Mouse (Mus musculus) forebrain, embryonic 14.5 days (tissue): ENCODE data around the gene Zfp277. TPM values are rescaled to one million over a fixed set of nuclear protein-coding genes. Genes with fewer than 3 reads are reported as not detected.

ENCODE experiments used
- ATAC-seq: fragments of 200-750 bp; cut with Nextera tagmentation; 2 replicates; pipeline ENCODE4 v1.8.0; 2017; ENCODE audit warnings: mild to moderate bottlenecking, moderate library complexity
- DNase-seq: peaks from one replicate; pipeline ENCODE4 v3.0.0-alpha.2; 2015; ENCODE audit warnings: low spot score
- H3K27ac ChIP-seq: fragments of 300-500 bp; sonication (generic); 2 replicates; pipeline ENCODE4 v1.5.1; 2014; ENCODE audit warnings: low read depth, mild to moderate bottlenecking, control low read depth, low read length, moderate library complexity
- H3K27me3 ChIP-seq: fragments of 300-500 bp; sonication (generic); replicated peaks from 2 replicates; pipeline ENCODE4 v1.6.1; 2014; ENCODE audit warnings: low read length, control low read depth, mixed read lengths; ENCODE audit not compliant: control insufficient read depth, insufficient read depth
- H3K36me3 ChIP-seq: fragments of 300-500 bp; sonication (generic); 2 replicates; pipeline ENCODE4 v1.6.1; 2014; ENCODE audit warnings: low read length, control low read depth; ENCODE audit not compliant: control insufficient read depth, insufficient read depth
- H3K4me1 ChIP-seq: fragments of 300-500 bp; sonication (generic); 2 replicates; pipeline ENCODE4 v1.6.1; 2014; ENCODE audit warnings: antibody characterized with exemption, low read length, control low read depth; ENCODE audit not compliant: control insufficient read depth, insufficient read depth
- H3K4me2 ChIP-seq: fragments of 300-500 bp; sonication (generic); 2 replicates; pipeline ENCODE4 v1.6.1; 2014; ENCODE audit warnings: mild to moderate bottlenecking, control low read depth, low read length
- H3K4me3 ChIP-seq: fragments of 300-500 bp; sonication (generic); 2 replicates; pipeline ENCODE4 v1.5.1; 2014; ENCODE audit warnings: low read depth, low read length, control low read depth
- H3K9ac ChIP-seq: fragments of 300-500 bp; sonication (generic); 2 replicates; pipeline ENCODE4 v1.6.1; 2014; ENCODE audit warnings: mild to moderate bottlenecking, low read length, control low read depth, moderate library complexity
- H3K9me3 ChIP-seq: fragments of 300-500 bp; sonication (generic); replicated peaks from 2 replicates; pipeline ENCODE4 v1.6.1; 2016; ENCODE audit warnings: low read length, control low read depth, mixed read lengths; ENCODE audit not compliant: control insufficient read depth
- WGBS: fragments of 180-500 bp; shearing (Covaris S2); extraction: QIAGEN DNeasy Blood & Tissue Kit; methylation state at CpG from one replicate; pipeline ENCODE4 v1.1.7; 2014; 5-methylcytosine and 5-hydroxymethylcytosine counted together
- polyA plus RNA-seq: library from polyadenylated mRNA; unstranded; fragments of >200 nt; fragmentation: Nextera tagmentation; extraction: Ambion mirVana; gene quantifications from 2 replicates; pipeline ENCODE4 v1.2.1, GENCODE M21; 2014

Zfp277 gene
- polyA plus RNA-seq, 1 experiment from 2014 or later, result 32.5 TPM

DNA sequence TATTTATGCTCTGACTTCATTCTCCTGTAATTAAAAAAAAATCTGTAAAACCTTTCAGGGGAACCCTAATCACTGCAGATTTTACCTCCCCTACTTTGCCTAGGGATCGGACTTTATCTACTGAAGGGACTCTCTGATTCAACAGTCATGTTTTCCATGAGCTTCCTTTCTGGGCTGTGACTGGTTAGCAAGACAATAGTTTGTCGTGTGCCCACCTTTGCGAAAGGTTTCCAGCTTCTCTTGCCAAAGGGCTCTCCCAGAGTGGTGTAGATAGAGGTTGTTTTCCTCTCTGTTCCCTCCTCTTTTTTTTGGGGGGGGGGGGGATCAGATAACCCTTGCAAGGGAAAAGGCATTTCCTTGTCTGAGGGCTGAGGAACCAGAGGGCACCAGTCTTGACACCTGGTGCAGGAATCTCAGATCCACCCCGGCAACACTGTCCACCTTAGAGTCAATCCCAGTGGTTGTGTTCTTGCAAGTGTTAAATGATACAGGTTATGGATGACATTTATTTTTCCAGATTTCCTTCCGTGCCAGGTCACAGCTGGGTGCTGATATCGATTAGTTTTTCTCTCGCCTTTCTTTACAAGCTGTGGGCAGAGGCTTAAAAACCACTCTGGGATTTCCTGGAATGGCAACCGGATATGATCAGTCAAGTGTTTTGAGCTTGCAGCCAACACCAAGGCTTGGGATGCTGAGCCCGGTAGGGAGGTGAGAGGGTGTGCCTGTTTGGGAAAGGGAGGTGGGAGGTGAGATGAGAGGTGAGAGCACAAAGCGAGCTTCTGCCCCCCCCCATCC is 2.1 kb upstream of the Zfp277 start:
- Histone ChIP-seq H3K27ac (no peak overlapping the region), H3K4me1 (peaks cover 10% of the 10 kb centered on the region; the same call in 1 of the 2 replicates), H3K4me2 (peak overlapping the region; percentile 68), H3K27me3 (no peaks in the 10 kb centered on the region), H3K9me3 (no peaks in the 10 kb centered on the region), H3K36me3 (no peaks in the 10 kb centered on the region), H3K9ac (peak overlapping the region; percentile 91), H3K4me3 (peak overlapping the region; percentile 84)
- DNase-seq (peak; percentile 24), ATAC-seq (no peak)
- 30% methylated on average over 10 of the region's 10 CpGs for WGBS

DNA sequence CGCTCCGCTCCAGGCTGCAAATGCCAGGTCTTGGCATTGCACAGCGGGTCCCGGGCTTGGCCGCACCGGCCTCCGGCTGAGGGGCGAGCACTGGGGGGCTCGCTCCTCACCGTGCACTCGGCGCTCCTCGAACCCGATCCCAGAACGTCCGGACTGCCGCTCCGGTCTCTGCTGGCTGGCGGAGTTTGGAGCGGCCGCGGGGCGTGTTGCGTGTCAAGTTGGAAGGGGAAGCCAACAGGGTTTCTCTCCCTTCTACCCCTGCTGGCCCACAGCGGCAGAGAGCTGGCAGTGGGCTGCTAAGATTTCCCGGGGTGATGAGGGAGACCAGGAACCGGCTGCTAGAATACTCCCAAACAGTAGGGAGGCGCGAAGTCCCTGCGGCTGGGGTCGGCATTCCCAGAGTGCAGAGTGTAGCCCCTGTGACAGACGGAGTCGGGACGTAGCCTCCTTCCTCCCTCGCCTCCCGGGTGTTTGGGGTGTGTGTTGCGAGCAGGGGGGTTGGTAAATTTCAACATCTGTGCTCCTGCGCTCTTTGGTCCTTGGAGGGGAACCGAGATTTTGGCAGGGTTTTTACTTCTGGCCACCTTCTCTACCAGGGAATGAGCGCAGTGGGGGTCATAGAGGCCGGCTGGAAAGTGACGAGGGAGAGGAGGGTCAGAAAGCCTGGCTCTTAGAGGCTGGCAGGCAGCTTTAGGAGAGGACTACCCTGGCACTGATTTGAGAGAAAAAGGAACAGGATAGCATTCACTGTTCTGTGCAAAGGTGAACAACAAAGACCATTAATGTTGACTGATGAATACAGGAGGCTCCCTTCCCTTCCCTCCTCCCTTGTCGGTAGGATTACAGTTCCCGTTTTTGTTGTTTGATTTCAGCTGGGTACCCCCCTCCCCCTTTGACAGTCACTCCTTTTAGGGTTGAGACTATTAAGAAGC is 1.0 kb upstream of the Zfp277 start:
- under 1% methylated on average over 44 of the region's 44 CpGs for WGBS
- Histone ChIP-seq H3K27ac (peak overlapping the region; percentile 93), H3K4me3 (peak overlapping the region; percentile 84), H3K9me3 (no peaks in the 10 kb centered on the region), H3K4me1 (peaks cover 10% of the 10 kb centered on the region; the same call in 1 of the 2 replicates), H3K27me3 (no peaks in the 10 kb centered on the region), H3K9ac (peak overlapping the region; percentile 91), H3K36me3 (no peaks in the 10 kb centered on the region), H3K4me2 (peak overlapping the region; percentile 68)
- peak; percentile 7; the same call in 1 of the 2 replicates for ATAC-seq
- peak; percentile 64 for DNase-seq

DNA sequence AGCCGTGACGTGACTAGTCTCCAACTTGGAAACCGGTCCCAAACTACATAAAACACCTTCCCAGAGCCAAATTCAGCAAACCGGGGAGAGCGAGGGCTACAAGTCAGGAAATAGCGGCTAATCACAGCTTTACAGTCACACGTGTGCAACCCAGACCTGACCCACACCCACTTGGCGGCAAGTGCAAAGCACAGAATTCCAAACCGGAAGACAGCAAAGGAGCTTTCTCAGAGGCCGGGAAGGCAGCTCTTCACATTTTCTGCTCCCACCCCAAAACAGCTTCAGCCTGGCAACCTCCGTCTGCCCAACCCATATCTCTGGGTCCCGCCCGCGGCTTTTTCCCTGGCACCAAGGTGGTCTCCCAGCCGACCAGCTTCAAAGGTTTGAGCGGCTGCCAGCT is 496 bp downstream of the Zfp277 start:
- no peak overlapping the region; the same call in 1 of the 2 replicates for H3K27ac ChIP-seq
- peak overlapping the region; percentile 65 for H3K9ac ChIP-seq
- no peaks in the 10 kb centered on the region for H3K9me3 ChIP-seq
- no peaks in the 10 kb centered on the region for H3K27me3 ChIP-seq
- ATAC-seq (peak; percentile 5), DNase-seq (no peak)
- peak overlapping the region; percentile 85 for H3K4me2 ChIP-seq
- WGBS, result 2% methylated on average over 16 of the region's 16 CpGs
- peak overlapping the region; percentile 84 for H3K4me3 ChIP-seq
- H3K4me1 ChIP-seq, result peaks cover 10% of the 10 kb centered on the region; the same call in 1 of the 2 replicates
- H3K36me3 ChIP-seq, result no peaks in the 10 kb centered on the region

DNA sequence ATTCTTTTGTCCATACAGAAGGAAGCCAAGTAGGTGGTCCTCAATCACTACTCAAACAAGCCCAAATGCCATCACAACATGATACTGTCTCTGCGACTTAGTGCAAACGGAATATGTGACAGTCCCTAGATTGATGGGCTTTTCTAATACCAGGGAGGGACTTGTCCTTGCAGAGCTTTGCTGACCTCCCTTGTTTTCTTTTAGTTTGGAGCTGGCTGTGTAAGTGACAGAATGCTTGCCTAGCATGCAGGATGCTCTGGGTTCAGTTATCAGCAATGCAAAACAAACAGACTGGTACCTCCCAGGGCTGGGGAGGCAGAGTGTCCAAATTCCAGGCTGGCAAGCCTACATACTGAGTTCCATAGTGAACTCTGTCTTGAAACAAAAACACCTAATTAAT is 7.7 kb downstream of the Zfp277 start:
- Histone ChIP-seq H3K9ac (no peak overlapping the region), H3K9me3 (no peaks in the 10 kb centered on the region), H3K4me3 (no peak overlapping the region), H3K4me1 (peaks cover 8% of the 10 kb centered on the region; the same call in 1 of the 2 replicates), H3K27me3 (no peaks in the 10 kb centered on the region), H3K4me2 (no peak overlapping the region), H3K36me3 (no peaks in the 10 kb centered on the region), H3K27ac (no peak overlapping the region)
- no peak for DNase-seq
- 0% methylated on average over 2 of the region's 2 CpGs for WGBS
- no peak for ATAC-seq

DNA sequence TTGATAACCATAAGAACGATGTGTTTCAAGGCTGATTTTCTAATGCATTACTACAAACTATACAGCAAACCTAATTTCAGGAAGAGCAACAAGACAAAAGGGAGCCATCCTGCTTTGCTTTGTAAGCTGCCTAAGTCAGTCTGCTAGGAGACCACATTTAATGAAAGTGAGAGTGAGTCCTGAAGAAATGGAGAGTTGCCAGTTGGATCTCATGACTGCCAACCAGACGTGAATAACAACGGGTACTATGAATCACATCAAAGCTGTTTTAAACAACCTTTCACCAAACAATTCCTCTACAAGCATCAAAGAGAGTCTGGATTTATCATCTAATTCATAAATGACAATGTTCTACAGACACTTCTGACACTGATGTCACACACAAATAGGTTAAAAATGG is 11.6 kb downstream of the Zfp277 start:
- H3K36me3 ChIP-seq, result no peaks in the 10 kb centered on the region
- peaks cover 14% of the 10 kb centered on the region; the same call in 1 of the 2 replicates for H3K4me1 ChIP-seq
- peak; percentile 50 for DNase-seq
- H3K4me3 ChIP-seq, result no peak overlapping the region
- 44% methylated on average over 3 of the region's 3 CpGs for WGBS
- no peak for ATAC-seq
- no peaks in the 10 kb centered on the region for H3K9me3 ChIP-seq
- no peak overlapping the region for H3K9ac ChIP-seq
- H3K27me3 ChIP-seq, result no peaks in the 10 kb centered on the region
- no peak overlapping the region for H3K4me2 ChIP-seq
- no peak overlapping the region for H3K27ac ChIP-seq

DNA sequence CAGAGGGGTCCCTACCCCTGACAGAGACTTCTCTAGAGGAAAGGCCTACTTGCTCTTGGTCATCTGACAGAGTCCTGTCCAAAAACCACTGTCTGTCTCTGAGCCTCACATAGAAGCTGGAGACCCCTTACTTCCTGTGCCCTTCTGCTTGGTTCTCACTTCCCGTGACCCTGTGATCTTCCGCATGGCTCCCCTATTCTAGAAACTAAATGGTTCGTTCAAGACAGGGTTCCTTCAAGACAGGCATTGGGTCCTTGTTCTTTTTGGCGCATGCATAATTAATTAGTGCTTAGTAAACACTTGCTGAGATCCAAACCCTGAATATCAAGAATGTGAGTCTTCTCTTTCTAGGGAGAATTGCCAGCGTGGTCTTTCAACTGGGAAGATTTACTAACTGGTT is 14.6 kb downstream of the Zfp277 start:
- H3K9me3 ChIP-seq, result no peaks in the 10 kb centered on the region
- peaks cover 7% of the 10 kb centered on the region; the same call in 1 of the 2 replicates for H3K4me1 ChIP-seq
- no peak overlapping the region for H3K27ac ChIP-seq
- no peaks in the 10 kb centered on the region for H3K27me3 ChIP-seq
- DNase-seq, result peak; percentile 29
- 28% methylated on average over 5 of the region's 5 CpGs for WGBS
- ATAC-seq, result peak; percentile 37; the same call in 1 of the 2 replicates
- H3K36me3 ChIP-seq, result no peaks in the 10 kb centered on the region
- H3K4me3 ChIP-seq, result no peak overlapping the region
- no peak overlapping the region for H3K9ac ChIP-seq
- no peak overlapping the region for H3K4me2 ChIP-seq

DNA sequence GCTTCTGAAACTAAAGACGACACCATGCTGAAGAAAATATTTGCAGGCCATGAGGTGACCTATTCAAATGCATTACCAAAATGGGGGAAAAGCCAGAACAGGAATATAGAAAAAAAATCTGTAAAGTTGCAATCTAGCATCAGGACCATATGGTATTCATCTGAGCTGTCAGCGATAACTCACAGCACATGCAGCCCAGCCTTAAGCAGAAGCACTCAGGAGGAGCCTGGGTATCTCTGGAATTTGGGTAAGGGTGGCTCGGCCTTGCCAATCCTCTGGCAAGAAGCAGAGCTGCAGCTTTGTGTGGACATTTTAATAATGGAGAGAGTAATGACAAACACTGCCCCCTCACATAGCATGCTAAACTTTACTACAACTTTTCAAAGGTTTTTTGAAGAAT is 15.7 kb downstream of the Zfp277 start:
- Histone ChIP-seq H3K27ac (no peak overlapping the region), H3K9me3 (no peaks in the 10 kb centered on the region), H3K4me3 (no peak overlapping the region), H3K9ac (no peak overlapping the region), H3K27me3 (no peaks in the 10 kb centered on the region), H3K4me1 (peaks cover 7% of the 10 kb centered on the region; the same call in 1 of the 2 replicates), H3K36me3 (no peaks in the 10 kb centered on the region), H3K4me2 (no peak overlapping the region)
- ATAC-seq (no peak), DNase-seq (no peak)
- WGBS, result 74% methylated on average over 3 of the region's 3 CpGs

DNA sequence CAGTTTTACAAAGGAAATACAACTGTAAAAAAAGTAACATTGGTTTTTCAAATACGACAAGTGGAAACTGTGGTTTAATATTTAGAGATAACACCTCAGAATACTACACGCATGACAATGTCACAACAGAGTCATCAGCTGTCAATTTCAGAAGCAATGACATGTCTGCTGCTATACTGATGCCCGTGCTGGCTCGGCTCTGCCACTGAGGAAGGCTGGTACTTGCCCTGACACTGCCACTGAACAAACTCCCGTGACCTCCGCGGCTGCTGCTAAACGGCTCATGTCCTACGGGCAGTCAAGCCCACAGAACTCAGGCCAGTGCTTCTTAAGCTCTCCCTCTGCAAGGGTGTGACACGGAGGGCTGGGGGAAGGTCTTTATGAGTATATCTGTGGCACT is 18.1 kb downstream of the Zfp277 start:
- H3K4me2 ChIP-seq, result no peak overlapping the region
- peaks cover 7% of the 10 kb centered on the region; the same call in 1 of the 2 replicates for H3K4me1 ChIP-seq
- no peaks in the 10 kb centered on the region for H3K27me3 ChIP-seq
- H3K27ac ChIP-seq, result no peak overlapping the region
- ATAC-seq (no peak), DNase-seq (no peak)
- no peak overlapping the region for H3K9ac ChIP-seq
- no peaks in the 10 kb centered on the region for H3K9me3 ChIP-seq
- H3K36me3 ChIP-seq, result no peaks in the 10 kb centered on the region
- WGBS, result 81% methylated on average over 10 of the region's 10 CpGs
- no peak overlapping the region for H3K4me3 ChIP-seq
